Comparison of ENCODE assay signal across 10 mouse cellular contexts in the genomic region with DNA sequence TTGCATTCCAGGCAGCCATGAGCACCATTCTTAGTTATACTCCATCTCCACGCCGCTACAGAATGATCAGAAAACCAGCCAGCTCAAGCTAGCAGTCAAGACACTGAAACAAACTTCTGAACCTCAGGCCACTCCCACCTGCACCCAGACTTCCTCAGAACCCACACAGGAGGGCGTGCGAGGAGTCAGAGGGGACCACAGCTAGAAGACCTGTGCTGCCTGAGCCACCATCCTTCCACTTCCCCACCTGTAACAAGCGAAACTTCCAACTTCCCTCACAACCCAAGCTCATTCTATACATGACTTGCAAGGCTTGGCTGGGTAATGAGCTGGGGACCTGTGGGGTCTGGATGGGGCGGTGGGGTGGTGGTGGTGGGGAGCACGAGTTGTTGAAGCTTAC. TPM values are rescaled to one million over a fixed set of nuclear protein-coding genes. Genes with fewer than 3 reads are reported as not detected.
DNase-seq lines count a peak whose midpoint lies in the region; ATAC-seq lines count a peak whose summit lies in the region.
"Had no signal": no experiment of that assay in that cellular context is flagged by ENCODE, and none has a peak within 500 bp of the region (broad histone marks: within the 10 kb centered on the region; RNA-seq: fewer than 3 reads in every experiment).

No protein-coding gene starts in this region.

- H3K36me3 ChIP-seq in heart, embryonic 16.5 days (ENCODE audit: control insufficient read depth, insufficient read depth) = no peaks in the 10 kb centered on the region; the same call in 1 of the 2 replicates
- peaks cover 66% of the 10 kb centered on the region for H3K36me3 ChIP-seq in megakaryocyte, embryonic 14.5 days (replicated peaks; ENCODE audit: low read length)
- H3K36me3 ChIP-seq: midbrain, embryonic 15.5 days had no signal

- no peak for DNase-seq in heart, adult 9 months (ENCODE audit: low spot score in 2 of 2)
- peak; percentile 88 for DNase-seq in A20 (ENCODE audit: low read depth, low spot score)
- DNase-seq in T-cell, adult 2 months (ENCODE audit: low spot score) = peak; percentile 59
- DNase-seq in testis, postnatal 10 days (ENCODE audit: low spot score) = no peak
- DNase-seq in cerebellum, adult 9-10 months = no peak

- H3K4me2 ChIP-seq in heart, embryonic 16.5 days (ENCODE audit: low read depth, low read length) = no peak overlapping the region
- H3K4me2 ChIP-seq: hindbrain, embryonic 15.5 days; midbrain, embryonic 15.5 days had no signal

- H3K9ac ChIP-seq in heart, embryonic 16.5 days (ENCODE audit: low read length) = 0 out of 2 replicates have a peak overlapping the region, but pooled peaks have one; percentile 5
- H3K9ac ChIP-seq: hindbrain, embryonic 15.5 days; midbrain, embryonic 15.5 days had no signal

- ATAC-seq in heart, embryonic 16.5 days (replicated peaks; ENCODE audit: extremely low read depth, insufficient read depth, low FRiP score) = no peak
- no peak for ATAC-seq in activated CD4-positive, CD25-positive, alpha-beta regulatory T cell, adult 4 months
- ATAC-seq: midbrain, embryonic 15.5 days had no signal

- H3K9me3 ChIP-seq in heart, embryonic 16.5 days (replicated peaks; ENCODE audit: control insufficient read depth, low read length) = no peaks in the 10 kb centered on the region
- H3K9me3 ChIP-seq in megakaryocyte, embryonic 14.5 days = no peaks in the 10 kb centered on the region
- H3K9me3 ChIP-seq: hindbrain, embryonic 15.5 days; midbrain, embryonic 15.5 days had no signal

- 61% methylated on average over 7 of the region's 7 CpGs for WGBS in heart, embryonic 16.5 days

- no peak overlapping the region for H3K4me3 ChIP-seq in heart, embryonic 16.5 days (ENCODE audit: low read length)
- H3K4me3 ChIP-seq in megakaryocyte, embryonic 14.5 days (replicated peaks) = peak overlapping the region; percentile 86
- H3K4me3 ChIP-seq: hindbrain, embryonic 15.5 days; midbrain, embryonic 15.5 days had no signal

- H3K27me3 ChIP-seq in heart, embryonic 16.5 days (ENCODE audit: control insufficient read depth, insufficient read depth, low read length) = no peaks in the 10 kb centered on the region
- H3K27me3 ChIP-seq in megakaryocyte, embryonic 14.5 days (replicated peaks) = no peaks in the 10 kb centered on the region
- H3K27me3 ChIP-seq: hindbrain, embryonic 15.5 days; midbrain, embryonic 15.5 days had no signal

- H3K27ac ChIP-seq in heart, embryonic 16.5 days (ENCODE audit: low read length) = no peak overlapping the region
- H3K27ac ChIP-seq: hindbrain, embryonic 15.5 days; midbrain, embryonic 15.5 days had no signal

- H3K4me1 ChIP-seq in heart, embryonic 16.5 days (ENCODE audit: control insufficient read depth, insufficient read depth, low read length) = peaks cover 35% of the 10 kb centered on the region
- H3K4me1 ChIP-seq in megakaryocyte, embryonic 14.5 days = peaks cover 85% of the 10 kb centered on the region

RNA-seq across cellular contexts. Expression of gene Sh3gl1, which starts 3.6 kb away (rescaled TPM):
- polyA plus RNA-seq in heart, embryonic 16.5 days (2015; fragmentation: Nextera tagmentation; extraction: Ambion mirVana) = 81.1 and 82.8 TPM in 2 replicates
- polyA plus RNA-seq in megakaryocyte, embryonic 14.5 days (2012; ENCODE audit: insufficient read depth, low replicate concordance) = 115 and 286 TPM in 2 replicates
- polyA plus RNA-seq in activated CD4-positive, CD25-positive, alpha-beta regulatory T cell, adult 4 months (2017; shearing (Covaris generic)) = 100 to 1,000 TPM in 1 of 2 experiments, 10 to 100 TPM in 1; 84.9 to 114 TPM

RNA-seq across cellular contexts. Expression of gene Chaf1a, which starts 7.4 kb away (rescaled TPM):
- polyA plus RNA-seq in heart, embryonic 16.5 days (2015; fragmentation: Nextera tagmentation; extraction: Ambion mirVana) = 12.1 and 12.7 TPM in 2 replicates
- 17.0 and 33.8 TPM in 2 replicates for polyA plus RNA-seq in megakaryocyte, embryonic 14.5 days (2012; ENCODE audit: insufficient read depth, low replicate concordance)
- polyA plus RNA-seq in activated CD4-positive, CD25-positive, alpha-beta regulatory T cell, adult 4 months (2017; shearing (Covaris generic)) = 1 to 10 TPM; 1.0 to 1.6 TPM

RNA-seq across cellular contexts. Expression of gene Mpnd, which starts 27.3 kb away (rescaled TPM):
- polyA plus RNA-seq in heart, embryonic 16.5 days (2015; fragmentation: Nextera tagmentation; extraction: Ambion mirVana) = 77.4 and 78.0 TPM in 2 replicates
- polyA plus RNA-seq in megakaryocyte, embryonic 14.5 days (2012; ENCODE audit: insufficient read depth, low replicate concordance) = 4.4 and 22.7 TPM in 2 replicates
- polyA plus RNA-seq in activated CD4-positive, CD25-positive, alpha-beta regulatory T cell, adult 4 months (2017; shearing (Covaris generic)) = 10 to 100 TPM; 22.9 to 23.8 TPM

RNA-seq across cellular contexts. Expression of gene Stap2, which starts 27.4 kb away (rescaled TPM):
- 16.6 and 17.9 TPM in 2 replicates for polyA plus RNA-seq in heart, embryonic 16.5 days (2015; fragmentation: Nextera tagmentation; extraction: Ambion mirVana)
- 0.21 TPM in 1 of 2 replicates, not detected in the other for polyA plus RNA-seq in megakaryocyte, embryonic 14.5 days (2012; ENCODE audit: insufficient read depth, low replicate concordance)
- under 1 TPM in 1 of 2 experiments, not detected in 1; 0.54 TPM for polyA plus RNA-seq in activated CD4-positive, CD25-positive, alpha-beta regulatory T cell, adult 4 months (2017; shearing (Covaris generic))

RNA-seq across cellular contexts. Expression of gene Ubxn6, which starts 42.0 kb away (rescaled TPM):
- polyA plus RNA-seq in heart, embryonic 16.5 days (2015; fragmentation: Nextera tagmentation; extraction: Ambion mirVana) = 44.9 and 46.2 TPM in 2 replicates
- polyA plus RNA-seq in megakaryocyte, embryonic 14.5 days (2012; ENCODE audit: insufficient read depth, low replicate concordance) = 75.0 and 97.7 TPM in 2 replicates
- polyA plus RNA-seq in activated CD4-positive, CD25-positive, alpha-beta regulatory T cell, adult 4 months (2017; shearing (Covaris generic)) = 10 to 100 TPM; 33.8 to 42.1 TPM

Comparison
In these comparisons a context has a peak if more than half of its experiments do, and no peak if none do; other contexts are left out.
1. DNase-seq: peak in A20 (single experiment) and T-cell, adult 2 months (single experiment); none in heart, adult 9 months (0 of 2), testis, postnatal 10 days (single experiment) and cerebellum, adult 9-10 months (single experiment).